Mouse (Mus musculus) heart, embryonic 16.5 days (tissue): ENCODE measurements around the gene Smtn. TPM values are rescaled to one million over a fixed set of nuclear protein-coding genes. Genes with fewer than 3 reads are reported as not detected.

Source experiments
- ATAC-seq: fragments of 200-750 bp; cut with Nextera tagmentation; replicated peaks from 2 replicates; pipeline ENCODE4 v1.8.0; 2017; ENCODE audit warnings: moderate number of reproducible peaks; ENCODE audit not compliant: insufficient read depth, low FRiP score; ENCODE audit errors: extremely low read depth
- H3K27ac ChIP-seq: fragments of 300-500 bp; sonication (generic); 2 replicates; pipeline ENCODE4 v1.5.1; 2014; ENCODE audit warnings: mild to moderate bottlenecking, low read length, control low read depth, moderate library complexity
- H3K27me3 ChIP-seq: fragments of 300-500 bp; sonication (generic); 2 replicates; pipeline ENCODE4 v1.6.1; 2014; ENCODE audit warnings: low read length, mixed read lengths; ENCODE audit not compliant: control insufficient read depth, insufficient read depth
- H3K36me3 ChIP-seq: fragments of 300-500 bp; sonication (generic); 2 replicates; pipeline ENCODE4 v1.6.1; 2014; ENCODE audit not compliant: control insufficient read depth, insufficient read depth
- H3K4me1 ChIP-seq: fragments of 300-500 bp; sonication (generic); 2 replicates; pipeline ENCODE4 v1.6.1; 2014; ENCODE audit warnings: low read length, mixed read lengths; ENCODE audit not compliant: control insufficient read depth, insufficient read depth
- H3K4me2 ChIP-seq: fragments of 300-500 bp; sonication (generic); 2 replicates; pipeline ENCODE4 v1.6.1; 2014; ENCODE audit warnings: low read depth, mild to moderate bottlenecking, control low read depth, low read length
- H3K4me3 ChIP-seq: fragments of 300-500 bp; sonication (generic); 2 replicates; pipeline ENCODE4 v1.5.1; 2014; ENCODE audit warnings: mild to moderate bottlenecking, control low read depth, low read length
- H3K9ac ChIP-seq: fragments of 300-500 bp; sonication (generic); 2 replicates; pipeline ENCODE4 v1.6.1; 2014; ENCODE audit warnings: low read length, control low read depth
- H3K9me3 ChIP-seq: fragments of 300-500 bp; sonication (generic); replicated peaks from 2 replicates; pipeline ENCODE4 v1.6.1; 2016; ENCODE audit warnings: low read length; ENCODE audit not compliant: control insufficient read depth
- WGBS: fragments of 180-500 bp; shearing (Covaris S2); extraction: QIAGEN DNeasy Blood & Tissue Kit; methylation state at CpG from one replicate; pipeline ENCODE4 v1.1.7; 2014; 5-methylcytosine and 5-hydroxymethylcytosine counted together
- polyA plus RNA-seq: library from polyadenylated mRNA; unstranded; fragments of >200 nt; fragmentation: Nextera tagmentation; extraction: Ambion mirVana; gene quantifications from 2 replicates; pipeline ENCODE4 v1.2.1, GENCODE M21; 2015

The Smtn gene
- polyA plus RNA-seq, 1 experiment from 2014 or later, result 93.9 TPM

DNA sequence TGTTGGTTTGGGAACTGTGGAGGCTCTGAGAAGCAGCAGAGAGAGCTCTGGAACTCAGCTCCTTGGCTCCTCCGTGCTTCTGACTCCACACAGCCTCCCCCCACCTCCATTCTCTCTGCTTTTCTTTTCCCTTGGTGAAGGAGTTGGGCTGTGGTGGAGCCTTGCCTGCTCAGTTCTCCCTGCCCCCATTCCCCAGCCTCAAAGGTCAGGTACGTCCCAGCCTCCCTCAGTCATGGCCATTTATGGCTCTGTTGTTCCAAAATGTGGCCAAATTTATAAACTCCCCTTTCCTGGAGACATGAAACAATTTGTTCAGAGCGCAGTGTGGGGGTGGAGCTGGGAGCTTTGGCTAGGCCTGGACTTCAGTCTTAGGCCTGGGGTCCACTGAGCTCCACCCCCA lies 34.8 kb upstream of the Smtn start:
- Histone ChIP-seq H3K27me3 (no peaks in the 10 kb centered on the region), H3K36me3 (no peaks in the 10 kb centered on the region), H3K9ac (no peak overlapping the region), H3K27ac (peak overlapping the region; percentile 56), H3K4me2 (no peak overlapping the region), H3K4me3 (no peak overlapping the region), H3K9me3 (peaks cover 3% of the 10 kb centered on the region; the same call in 1 of the 2 replicates), H3K4me1 (peaks cover 24% of the 10 kb centered on the region)
- ATAC-seq, result no peak
- WGBS, result 41% methylated on average over 3 of the region's 3 CpGs

DNA sequence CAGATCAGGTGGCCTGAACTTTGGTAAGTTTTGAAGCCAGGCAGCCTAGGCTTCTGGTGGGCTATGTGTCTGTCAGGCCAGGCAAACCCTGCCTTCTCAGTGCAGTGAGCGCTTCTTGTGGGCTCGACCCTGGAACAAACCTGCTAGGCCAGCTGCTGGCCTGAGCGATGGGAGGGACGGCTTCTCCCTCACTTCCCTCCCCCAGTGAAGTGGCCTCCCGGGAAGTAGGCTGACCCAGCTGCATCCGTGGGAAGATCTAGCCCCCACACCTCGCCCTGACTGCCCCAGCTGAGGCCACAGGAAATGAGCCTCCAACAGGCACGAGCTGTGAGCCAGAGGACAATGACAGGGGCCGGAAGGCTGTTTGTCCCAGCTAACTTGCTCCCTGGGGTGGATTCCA lies 32.7 kb upstream of the Smtn start:
- Histone ChIP-seq H3K9me3 (peaks cover 3% of the 10 kb centered on the region; the same call in 1 of the 2 replicates), H3K36me3 (no peaks in the 10 kb centered on the region), H3K27ac (peak overlapping the region; percentile 86), H3K4me3 (no peak overlapping the region), H3K9ac (peak overlapping the region; percentile 35; the same call in 1 of the 2 replicates), H3K4me2 (no peak overlapping the region), H3K4me1 (peaks cover 24% of the 10 kb centered on the region), H3K27me3 (no peaks in the 10 kb centered on the region)
- peak; percentile 91 for ATAC-seq
- 14% methylated on average over 9 of the region's 9 CpGs for WGBS

DNA sequence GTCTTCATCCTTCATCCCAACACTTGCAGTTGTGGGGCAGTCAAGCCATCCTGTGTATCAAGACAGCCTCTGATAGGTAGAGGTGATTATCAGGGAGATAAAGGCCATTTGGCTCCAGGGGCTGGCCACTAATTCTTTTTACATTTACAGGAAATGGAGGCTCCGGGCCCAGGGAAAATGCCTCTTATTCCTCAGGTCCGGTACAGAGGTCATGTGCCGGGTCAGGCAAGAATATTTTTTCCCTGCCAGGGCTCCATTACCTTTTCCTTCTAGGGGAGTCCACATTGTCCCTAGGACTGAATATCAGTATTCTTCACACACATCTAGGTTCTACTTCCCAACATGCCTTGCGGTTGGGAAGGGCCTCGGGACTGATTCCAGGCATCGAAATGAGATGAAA lies 31.8 kb upstream of the Smtn start:
- Histone ChIP-seq H3K4me1 (peaks cover 24% of the 10 kb centered on the region), H3K4me3 (no peak overlapping the region), H3K36me3 (no peaks in the 10 kb centered on the region), H3K9ac (no peak overlapping the region), H3K9me3 (peaks cover 3% of the 10 kb centered on the region; the same call in 1 of the 2 replicates), H3K27ac (peak overlapping the region; percentile 86), H3K27me3 (no peaks in the 10 kb centered on the region), H3K4me2 (no peak overlapping the region)
- no peak for ATAC-seq
- 71% methylated on average over 6 of the region's 6 CpGs for WGBS

DNA sequence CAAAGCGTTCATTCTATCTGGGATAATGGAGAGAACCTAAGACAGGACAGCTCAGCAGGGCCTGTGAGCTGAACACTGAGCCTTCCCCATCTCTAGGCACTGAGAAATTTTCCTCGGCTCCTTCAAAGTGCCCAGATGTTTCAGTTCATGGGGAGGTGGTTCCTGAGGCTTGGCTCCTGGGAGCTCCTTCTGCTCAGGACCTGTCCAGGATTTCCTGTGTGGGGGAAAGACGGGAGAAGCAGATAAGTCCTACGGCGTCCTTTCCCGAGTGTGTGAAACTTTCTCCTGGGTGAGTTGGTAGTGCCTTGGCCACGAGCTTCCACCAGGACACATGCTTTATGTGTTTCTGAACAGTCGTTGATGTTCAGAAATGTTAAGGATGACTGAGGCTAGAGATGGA lies 29.9 kb upstream of the Smtn start:
- H3K27ac ChIP-seq, result no peak overlapping the region
- peaks cover 3% of the 10 kb centered on the region; the same call in 1 of the 2 replicates for H3K9me3 ChIP-seq
- no peak for ATAC-seq
- no peak overlapping the region for H3K4me3 ChIP-seq
- H3K36me3 ChIP-seq, result no peaks in the 10 kb centered on the region
- peaks cover 22% of the 10 kb centered on the region for H3K4me1 ChIP-seq
- no peaks in the 10 kb centered on the region for H3K27me3 ChIP-seq
- 64% methylated on average over 8 of the region's 8 CpGs for WGBS
- no peak overlapping the region for H3K4me2 ChIP-seq
- H3K9ac ChIP-seq, result no peak overlapping the region

DNA sequence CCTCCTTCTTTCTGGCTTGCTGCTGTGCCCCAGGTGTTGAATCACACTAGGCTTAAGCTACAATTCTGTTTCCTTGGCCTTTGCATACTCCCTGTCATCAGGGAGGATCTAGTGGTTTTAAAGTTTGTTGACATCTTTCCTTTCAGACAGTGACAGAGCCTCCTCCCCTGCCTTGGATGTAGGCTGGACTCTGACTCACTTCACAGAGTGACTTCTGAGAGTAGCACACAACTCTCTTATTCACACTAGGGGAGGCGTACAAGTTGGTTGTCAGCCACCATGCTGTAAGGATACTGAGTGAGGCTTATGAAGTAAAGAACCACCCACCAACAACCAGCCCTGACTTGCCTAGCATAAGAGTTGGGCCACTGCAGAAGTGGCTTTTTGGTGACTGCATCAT lies 27.5 kb upstream of the Smtn start:
- no peak overlapping the region for H3K4me3 ChIP-seq
- WGBS, result 86% methylated on average over 1 of the region's 1 CpGs
- H3K9me3 ChIP-seq, result peaks cover 3% of the 10 kb centered on the region; the same call in 1 of the 2 replicates
- no peak overlapping the region for H3K9ac ChIP-seq
- H3K4me1 ChIP-seq, result peaks cover 23% of the 10 kb centered on the region
- H3K4me2 ChIP-seq, result no peak overlapping the region
- no peaks in the 10 kb centered on the region for H3K36me3 ChIP-seq
- no peaks in the 10 kb centered on the region for H3K27me3 ChIP-seq
- no peak overlapping the region for H3K27ac ChIP-seq
- no peak for ATAC-seq

DNA sequence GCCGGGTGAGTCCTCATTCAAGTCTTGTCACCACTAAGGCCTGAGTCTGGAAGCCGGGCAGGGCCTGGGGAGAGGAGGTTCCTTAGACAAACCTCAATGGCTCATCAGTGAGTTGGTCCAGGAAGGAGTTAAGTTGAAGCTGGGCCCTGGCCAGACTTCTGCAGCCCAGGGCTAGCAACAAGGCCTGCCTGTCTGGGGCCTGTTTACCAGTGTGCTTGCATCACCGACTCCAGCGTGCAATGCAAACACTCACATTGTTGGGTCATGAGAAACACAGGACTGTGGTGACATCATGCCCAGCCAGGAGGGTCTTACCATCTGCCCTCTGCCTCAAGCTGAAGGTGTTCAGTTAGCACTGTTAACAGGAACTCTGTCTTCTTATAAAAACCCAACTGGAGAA lies 25.6 kb upstream of the Smtn start:
- Histone ChIP-seq H3K4me2 (no peak overlapping the region), H3K4me3 (no peak overlapping the region), H3K4me1 (peaks cover 19% of the 10 kb centered on the region), H3K9ac (no peak overlapping the region), H3K27ac (no peak overlapping the region; the same call in 1 of the 2 replicates), H3K9me3 (no peaks in the 10 kb centered on the region), H3K27me3 (no peaks in the 10 kb centered on the region), H3K36me3 (no peaks in the 10 kb centered on the region)
- WGBS, result 72% methylated on average over 4 of the region's 4 CpGs
- no peak; the same call in 1 of the 2 replicates for ATAC-seq

DNA sequence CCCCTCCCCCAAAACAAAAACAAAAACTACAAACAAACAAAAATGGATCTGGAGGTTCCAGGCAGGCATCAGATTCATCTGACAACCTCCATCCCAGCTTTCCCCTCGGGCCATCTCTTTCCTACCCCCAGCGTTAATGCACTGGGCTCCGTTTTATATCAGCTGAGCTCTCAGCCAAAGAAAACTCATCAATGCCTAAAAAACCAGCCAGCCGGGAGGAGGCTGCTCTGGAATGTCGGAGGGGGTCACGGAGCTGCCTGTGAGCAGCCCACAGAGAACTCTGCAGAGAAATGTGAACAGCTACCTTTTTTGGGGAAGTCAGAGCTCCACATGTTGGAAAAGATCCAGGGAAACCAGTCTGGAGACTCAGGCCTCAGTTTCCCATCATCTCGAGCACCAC lies 24.0 kb upstream of the Smtn start:
- Histone ChIP-seq H3K27me3 (no peaks in the 10 kb centered on the region), H3K4me1 (peaks cover 19% of the 10 kb centered on the region), H3K9me3 (no peaks in the 10 kb centered on the region), H3K9ac (no peak overlapping the region), H3K4me2 (no peak overlapping the region), H3K4me3 (no peak overlapping the region), H3K27ac (peak overlapping the region; percentile 73), H3K36me3 (no peaks in the 10 kb centered on the region)
- 0 out of 2 replicates have a peak, but pooled peaks have one; percentile 49 for ATAC-seq
- WGBS, result 34% methylated on average over 7 of the region's 7 CpGs

DNA sequence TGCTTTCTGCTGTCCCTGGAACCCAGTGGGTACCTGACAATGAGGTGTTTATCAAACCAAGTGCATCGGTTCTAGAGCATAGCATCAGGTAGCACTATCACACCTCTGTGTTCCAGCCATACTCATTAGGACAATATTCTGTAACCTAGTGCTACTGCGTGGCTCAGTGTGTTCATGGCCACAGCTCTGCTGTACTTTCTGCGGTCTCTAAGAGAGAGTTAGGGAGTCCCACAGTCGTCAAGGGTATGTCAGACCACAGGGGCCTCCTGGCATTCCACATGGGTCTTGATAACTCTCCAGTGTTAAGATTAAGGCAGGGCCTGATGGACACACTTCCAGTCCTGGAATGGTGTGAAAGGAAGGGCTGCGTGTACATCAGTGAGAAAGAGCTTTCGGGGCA lies 23.4 kb upstream of the Smtn start:
- H3K9ac ChIP-seq, result no peak overlapping the region
- WGBS, result 66% methylated on average over 6 of the region's 6 CpGs
- ATAC-seq, result no peak
- no peaks in the 10 kb centered on the region for H3K36me3 ChIP-seq
- no peaks in the 10 kb centered on the region for H3K27me3 ChIP-seq
- no peaks in the 10 kb centered on the region for H3K9me3 ChIP-seq
- H3K27ac ChIP-seq, result no peak overlapping the region; the same call in 1 of the 2 replicates
- no peak overlapping the region for H3K4me2 ChIP-seq
- H3K4me1 ChIP-seq, result peaks cover 19% of the 10 kb centered on the region
- H3K4me3 ChIP-seq, result no peak overlapping the region

DNA sequence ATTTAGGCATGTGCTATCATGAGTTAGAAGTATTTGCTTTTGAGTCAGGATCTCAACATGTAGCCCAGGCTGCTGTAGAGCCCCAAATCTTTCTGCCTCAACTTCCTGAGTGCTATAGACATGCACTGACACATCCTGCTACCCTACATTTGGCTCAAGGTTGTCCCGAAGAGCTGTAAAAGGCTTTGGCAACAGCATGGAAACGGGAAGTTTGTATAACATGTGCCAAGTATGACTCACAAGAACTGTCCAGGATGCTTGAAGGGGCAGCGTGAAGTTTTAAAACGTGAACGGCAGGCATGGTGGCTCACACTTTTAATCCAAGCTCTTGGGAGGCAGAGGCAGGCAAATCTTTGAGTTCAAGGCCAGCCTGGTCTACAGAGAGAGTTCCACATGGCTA lies 19.8 kb upstream of the Smtn start:
- H3K4me2 ChIP-seq, result no peak overlapping the region
- peaks cover 19% of the 10 kb centered on the region for H3K4me1 ChIP-seq
- peak overlapping the region; percentile 32; the same call in 1 of the 2 replicates for H3K27ac ChIP-seq
- H3K4me3 ChIP-seq, result no peak overlapping the region
- 44% methylated on average over 5 of the region's 5 CpGs for WGBS
- H3K36me3 ChIP-seq, result no peaks in the 10 kb centered on the region
- H3K9ac ChIP-seq, result no peak overlapping the region
- no peaks in the 10 kb centered on the region for H3K9me3 ChIP-seq
- ATAC-seq, result no peak; the same call in 1 of the 2 replicates
- H3K27me3 ChIP-seq, result no peaks in the 10 kb centered on the region
